Mouse (Mus musculus): ENCODE measurements around the gene Gm17783. TPM values are rescaled to one million over a fixed set of nuclear protein-coding genes. Genes with fewer than 3 reads are reported as not detected.
"Not testable (repeated sequence)": the region's sequence is repeated elsewhere in the genome, so short reads cannot be mapped to it uniquely, and the experiment has no call there.

Gene Gm17783
- 0.11 TPM in 1 of 2 replicates, not detected in the other for polyA plus RNA-seq (2012; rRNA removed)

DNA sequence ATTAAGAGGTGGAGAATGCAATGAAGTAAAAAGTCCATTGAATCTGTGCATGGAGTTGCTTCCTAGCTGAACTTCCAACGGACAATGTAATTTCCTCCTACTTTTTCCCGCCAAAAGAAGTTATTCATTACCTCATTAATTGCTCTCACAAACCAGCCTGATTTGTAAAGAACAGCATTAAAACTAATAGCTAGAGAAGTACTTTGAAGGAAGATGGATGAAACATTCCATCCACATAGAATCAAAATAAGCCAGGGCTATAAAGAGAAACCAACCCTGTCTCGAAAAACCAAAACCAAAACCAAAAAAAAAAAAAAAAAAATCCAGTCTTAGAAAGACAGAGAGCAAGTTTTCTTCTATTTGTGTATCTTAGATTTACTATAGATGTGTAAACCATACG, at the start of gene Gm17783:
Gm17783 (minus strand) TSS at position 101 of the 400 bp plus-strand sequence.
- DNase-seq (ENCODE audit: low read depth), result no peak

DNA sequence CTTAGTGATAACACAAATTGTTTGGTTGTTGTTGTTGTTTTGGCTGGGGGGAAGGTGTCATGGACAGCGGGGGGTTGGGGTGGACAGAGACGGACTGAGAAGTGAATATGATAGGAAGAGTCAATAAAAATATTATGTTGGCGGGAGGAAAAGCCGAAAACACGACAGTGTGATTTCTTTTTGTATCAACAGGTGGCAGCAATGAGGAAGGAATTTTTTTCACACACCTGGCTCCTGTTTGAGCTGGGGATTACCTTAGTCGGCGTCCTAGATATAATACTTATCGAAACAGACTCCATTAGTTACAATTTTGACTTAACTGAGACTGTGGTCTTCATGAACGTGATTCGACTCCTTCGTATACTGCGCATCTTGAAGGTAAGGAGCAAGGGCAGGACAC, 48.0 kb upstream of the Gm17783 start:
- no peak for DNase-seq (ENCODE audit: low read depth)

GRCm38 (mm10) chr16:45572307-45572706, 40.5 kb upstream of the Gm17783 start:
- DNase-seq (ENCODE audit: low read depth), result no peak

GRCm38 (mm10) chr16:45561747-45562146, 29.9 kb upstream of the Gm17783 start:
- no peak for DNase-seq (ENCODE audit: low read depth)

- no peak for DNase-seq (ENCODE audit: low read depth)
Measured at GRCm38 (mm10) chr16:45551579-45551978, 19.7 kb upstream of the Gm17783 start.

GRCm38 (mm10) chr16:45547982-45548381, 16.1 kb upstream of the Gm17783 start:
- DNase-seq (ENCODE audit: low read depth), result no peak

DNA sequence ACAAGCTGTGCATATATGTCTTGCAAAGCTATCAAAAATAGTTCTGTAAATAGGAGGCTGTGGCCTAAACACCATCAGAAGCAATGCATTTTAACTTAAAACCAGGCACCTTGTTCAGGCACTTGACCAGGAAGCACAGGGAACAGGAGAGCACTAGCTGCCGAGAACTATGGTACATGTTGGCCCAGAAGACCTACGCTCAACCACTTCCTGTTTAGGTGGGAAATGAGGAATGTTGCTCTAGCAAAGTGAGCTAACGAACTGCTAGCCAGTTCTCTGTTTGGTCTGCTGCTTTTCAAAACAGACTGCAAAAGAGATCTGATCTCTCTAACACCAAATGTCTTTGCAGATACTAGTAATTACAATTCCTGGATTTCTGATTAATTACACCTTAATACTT, 12.5 kb upstream of the Gm17783 start:
- no peak for DNase-seq (ENCODE audit: low read depth)

DNA sequence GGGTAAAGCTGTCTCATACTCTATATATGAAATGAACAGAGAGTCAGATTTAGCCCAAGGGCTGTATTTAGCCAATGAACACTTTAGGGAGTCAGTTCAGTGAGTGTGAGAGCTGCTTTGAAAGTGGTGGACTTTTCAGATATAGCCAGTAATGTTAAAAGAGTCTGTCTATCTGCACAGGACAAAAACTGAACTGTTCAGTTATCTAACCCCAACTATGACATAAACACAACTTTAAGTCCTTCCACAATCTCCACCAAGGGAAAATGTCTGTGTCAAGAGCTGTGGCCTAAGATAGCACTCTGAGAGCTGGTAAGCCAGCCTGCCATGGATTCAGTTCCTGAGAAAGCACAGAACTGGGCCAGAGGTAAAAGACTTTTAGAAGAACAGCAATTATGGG, 10.3 kb upstream of the Gm17783 start:
- no peak for DNase-seq (ENCODE audit: low read depth)

GRCm38 (mm10) chr16:45538342-45538741, 6.5 kb upstream of the Gm17783 start:
- not testable (repeated sequence) for DNase-seq (ENCODE audit: low read depth)

- no peak for DNase-seq (ENCODE audit: low read depth)
Measured at GRCm38 (mm10) chr16:45535009-45535408, 3.2 kb upstream of the Gm17783 start, which contains the start of gene Slc9c1. Gene Slc9c1, plus strand, starts transcription at chr16:45535309.

DNA sequence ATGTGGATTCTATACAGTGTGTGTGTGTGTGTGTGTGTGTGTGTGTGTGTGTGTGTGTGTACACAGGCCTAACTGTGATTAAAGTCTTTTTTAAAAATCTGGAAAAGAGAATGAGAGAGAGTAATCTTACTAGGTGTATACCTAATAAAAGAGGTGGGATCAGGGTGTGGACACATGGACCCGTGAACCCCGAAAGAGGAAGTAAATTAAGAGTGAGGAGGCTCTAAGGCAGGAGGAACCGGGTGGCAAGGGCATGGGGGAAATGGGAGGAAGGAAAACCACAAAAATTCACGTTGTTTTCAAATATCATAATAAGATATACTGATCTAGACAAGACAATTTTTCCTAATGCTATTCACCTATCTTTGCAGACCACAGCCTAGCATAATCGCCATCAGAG, 6.3 kb downstream of the Gm17783 start:
- no peak for DNase-seq (ENCODE audit: low read depth)

GRCm38 (mm10) chr16:45495326-45495725, 36.5 kb downstream of the Gm17783 start:
- DNase-seq (ENCODE audit: low read depth), result no peak

- no peak for DNase-seq (ENCODE audit: low read depth)
Measured at GRCm38 (mm10) chr16:45492927-45493326, 38.9 kb downstream of the Gm17783 start, which contains the start of gene Gm609. Gene Gm609, minus strand, starts transcription at chr16:45492969.

- DNase-seq (ENCODE audit: low read depth), result no peak
Measured at GRCm38 (mm10) chr16:45476991-45477390, 54.9 kb downstream of the Gm17783 start.

GRCm38 (mm10) chr16:45471836-45472235, 60.0 kb downstream of the Gm17783 start:
- not testable (repeated sequence) for DNase-seq (ENCODE audit: low read depth)

Other genes with a start within 250 kb of the Gm17783 start
- 84.0 and 113 TPM in 2 replicates for gene Cd200, start 123.0 kb downstream of the Gm17783 start, polyA plus RNA-seq (2012; rRNA removed)
- gene Gm609, start 39.1 kb downstream of the Gm17783 start, polyA plus RNA-seq (2012; rRNA removed), result 0.65 and 1.0 TPM in 2 replicates
- gene Slc9c1, start 3.3 kb upstream of the Gm17783 start, polyA plus RNA-seq (2012; rRNA removed), result 0.04 TPM in 1 of 2 replicates, not detected in the other
- 0.14 and 0.27 TPM in 2 replicates for gene Gcsam, start 78.3 kb upstream of the Gm17783 start, polyA plus RNA-seq (2012; rRNA removed)
- 0.34 and 0.39 TPM in 2 replicates for gene BC016579, start 122.0 kb upstream of the Gm17783 start, polyA plus RNA-seq (2012; rRNA removed)
- 0.52 and 1.1 TPM in 2 replicates for gene Tmprss7, start 161.6 kb upstream of the Gm17783 start, polyA plus RNA-seq (2012; rRNA removed)
- gene Tagln3, start 192.6 kb upstream of the Gm17783 start, polyA plus RNA-seq (2012; rRNA removed), result 0.42 TPM in 2 replicates
- gene Abhd10, start 210.9 kb upstream of the Gm17783 start, polyA plus RNA-seq (2012; rRNA removed), result 6.6 and 6.9 TPM in 2 replicates